23 mouse cellular contexts compared by ENCODE assay signal in genomic region chr1:58365829-58366228, GRCm38 (mm10).
"Had no signal": no experiment of that assay in that cellular context is flagged by ENCODE, and none has a peak within 500 bp of the region (broad histone marks: within the 10 kb centered on the region; RNA-seq: fewer than 3 reads in every experiment).

No protein-coding gene starts in this region.

- DNase-seq: gastrocnemius, postnatal 14 days; gastrocnemius, postnatal 36 days; heart, adult 18-20 months; heart, postnatal 14 days; heart, postnatal 36 days; kidney, adult 18-20 months; kidney, adult 8-10 months; kidney, postnatal 10 days; kidney, postnatal 25 days; kidney, postnatal 4 days; liver; liver, embryonic 13.5 days had no signal

- H3K36me3 ChIP-seq: heart, embryonic 10.5 days; heart, embryonic 13.5 days; heart, embryonic 15.5 days; hindbrain, embryonic 13.5 days; hindbrain, embryonic 15.5 days; limb, embryonic 10.5 days; limb, embryonic 12.5 days; liver, embryonic 13.5 days; liver, embryonic 15.5 days had no signal

- H3K4me1 ChIP-seq: heart, embryonic 10.5 days; heart, embryonic 15.5 days; hindbrain, embryonic 13.5 days; hindbrain, embryonic 15.5 days; limb, embryonic 10.5 days; limb, embryonic 12.5 days; liver, embryonic 15.5 days had no signal

- ATAC-seq: hindbrain, postnatal 0 days had no signal

- H3K9me3 ChIP-seq: heart, embryonic 10.5 days; heart, embryonic 13.5 days; heart, embryonic 15.5 days; hindbrain, embryonic 13.5 days; hindbrain, embryonic 15.5 days; limb, embryonic 10.5 days; liver, embryonic 13.5 days; liver, embryonic 15.5 days had no signal

- H3K4me3 ChIP-seq: heart, embryonic 10.5 days; heart, embryonic 13.5 days; heart, embryonic 15.5 days; hindbrain, embryonic 13.5 days; hindbrain, embryonic 15.5 days; layer of hippocampus, adult 2 months; left cerebral cortex, adult 2 months; limb, embryonic 10.5 days; limb, embryonic 12.5 days; liver, embryonic 13.5 days; liver, embryonic 15.5 days had no signal

- H3K27me3 ChIP-seq: heart, embryonic 13.5 days; heart, embryonic 15.5 days; hindbrain, embryonic 13.5 days; hindbrain, embryonic 15.5 days; limb, embryonic 12.5 days; liver, embryonic 13.5 days; liver, embryonic 15.5 days had no signal

- H3K9ac ChIP-seq: heart, embryonic 13.5 days; heart, embryonic 15.5 days; hindbrain, embryonic 13.5 days; hindbrain, embryonic 15.5 days; limb, embryonic 12.5 days; liver, embryonic 13.5 days; liver, embryonic 15.5 days had no signal

- H3K27ac ChIP-seq: heart, embryonic 10.5 days; heart, embryonic 13.5 days; heart, embryonic 15.5 days; hindbrain, embryonic 13.5 days; hindbrain, embryonic 15.5 days; hindbrain, postnatal 0 days; layer of hippocampus, adult 2 months; left cerebral cortex, adult 2 months; limb, embryonic 10.5 days; limb, embryonic 12.5 days; liver, embryonic 13.5 days; liver, embryonic 15.5 days had no signal
